Mouse (Mus musculus): ENCODE measurements around the gene Zfp710.
"Not testable (repeated sequence)": the region's sequence is repeated elsewhere in the genome, so short reads cannot be mapped to it uniquely, and the experiment has no call there.

The Zfp710 gene

GRCm38 (mm10) chr7:80026118-80026989 lies 1.7 kb downstream of the Zfp710 start:
- DNase-seq (ENCODE audit: low read depth in 2 of 2, low spot score in 2 of 2): peak; percentile 29 to 30

GRCm38 (mm10) chr7:80026990-80027635 lies 2.5 kb downstream of the Zfp710 start:
- DNase-seq (ENCODE audit: low read depth in 2 of 2, low spot score in 2 of 2): peak; percentile 58 to 59

GRCm38 (mm10) chr7:80027636-80028417 lies 3.2 kb downstream of the Zfp710 start:
- peak in 1 of 2 experiments; percentile 9 for DNase-seq (ENCODE audit: low read depth in 2 of 2, low spot score in 2 of 2)

- no peak for DNase-seq (ENCODE audit: low read depth in 2 of 2, low spot score in 2 of 2)
Observed at GRCm38 (mm10) chr7:80028418-80028720, 3.8 kb downstream of the Zfp710 start.

- no peak for DNase-seq (ENCODE audit: low read depth in 2 of 2, low spot score in 2 of 2)
Observed at GRCm38 (mm10) chr7:80030009-80030408, 5.4 kb downstream of the Zfp710 start.

- DNase-seq (ENCODE audit: low read depth in 2 of 2, low spot score in 2 of 2): no peak
Observed at GRCm38 (mm10) chr7:80030486-80030885, 5.9 kb downstream of the Zfp710 start.

- no peak for DNase-seq (ENCODE audit: low read depth in 2 of 2, low spot score in 2 of 2)
Observed at GRCm38 (mm10) chr7:80030987-80031386, 6.4 kb downstream of the Zfp710 start.

GRCm38 (mm10) chr7:80031478-80031877 lies 6.9 kb downstream of the Zfp710 start:
- no peak for DNase-seq (ENCODE audit: low read depth in 2 of 2, low spot score in 2 of 2)

GRCm38 (mm10) chr7:80032216-80033052 lies 7.8 kb downstream of the Zfp710 start:
- no peak for DNase-seq (ENCODE audit: low read depth in 2 of 2, low spot score in 2 of 2)

- peak in 1 of 2 experiments; percentile 21 for DNase-seq (ENCODE audit: low read depth in 2 of 2, low spot score in 2 of 2)
Observed at GRCm38 (mm10) chr7:80033064-80033717, 8.6 kb downstream of the Zfp710 start.

- DNase-seq (ENCODE audit: low read depth in 2 of 2, low spot score in 2 of 2): no peak
Observed at GRCm38 (mm10) chr7:80033771-80034170, 9.2 kb downstream of the Zfp710 start.

GRCm38 (mm10) chr7:80035086-80035485 lies 10.5 kb downstream of the Zfp710 start:
- no peak for DNase-seq (ENCODE audit: low read depth in 2 of 2, low spot score in 2 of 2)

GRCm38 (mm10) chr7:80035748-80036147 lies 11.1 kb downstream of the Zfp710 start:
- DNase-seq (ENCODE audit: low read depth in 2 of 2, low spot score in 2 of 2): no peak

GRCm38 (mm10) chr7:80039699-80040098 lies 15.1 kb downstream of the Zfp710 start:
- DNase-seq (ENCODE audit: low read depth in 2 of 2, low spot score in 2 of 2): no peak

GRCm38 (mm10) chr7:80044170-80044569 lies 19.6 kb downstream of the Zfp710 start:
- no peak for DNase-seq (ENCODE audit: low read depth in 2 of 2, low spot score in 2 of 2)

GRCm38 (mm10) chr7:80047041-80047440 lies 22.4 kb downstream of the Zfp710 start:
- no peak for DNase-seq (ENCODE audit: low read depth in 2 of 2, low spot score in 2 of 2)

GRCm38 (mm10) chr7:80049746-80050145 lies 25.1 kb downstream of the Zfp710 start:
- DNase-seq (ENCODE audit: low read depth in 2 of 2, low spot score in 2 of 2): no peak

GRCm38 (mm10) chr7:80050382-80050781 lies 25.8 kb downstream of the Zfp710 start:
- DNase-seq (ENCODE audit: low read depth in 2 of 2, low spot score in 2 of 2): not testable (repeated sequence)

- no peak for DNase-seq (ENCODE audit: low read depth in 2 of 2, low spot score in 2 of 2)
Observed at GRCm38 (mm10) chr7:80051835-80052234, 27.2 kb downstream of the Zfp710 start.

- DNase-seq (ENCODE audit: low read depth in 2 of 2, low spot score in 2 of 2): no peak
Observed at GRCm38 (mm10) chr7:80052261-80052660, 27.6 kb downstream of the Zfp710 start.

Data from CD8-positive naive resting alpha-beta T cell, adult 2 months (primary cell).